Mouse (Mus musculus) liver, adult 2 months (tissue): ENCODE data around the gene Methig1. TPM values are rescaled to one million over a fixed set of nuclear protein-coding genes. Genes with fewer than 3 reads are reported as not detected.
"Not testable (repeated sequence)": the region's sequence is repeated elsewhere in the genome, so short reads cannot be mapped to it uniquely, and the experiment has no call there.

Source experiments
- DNase-seq: peaks from one replicate; pipeline ENCODE4 v3.0.0-alpha.2; 2011; ENCODE audit warnings: low read depth, low spot score; ENCODE audit errors: extremely low read depth
- H3K27ac ChIP-seq: fragments of 200-500 bp; replicated peaks from 2 replicates; pipeline ENCODE4 v1.5.1; 2012; ENCODE audit warnings: low read depth, mild to moderate bottlenecking, control low read depth, inconsistent platforms, low read length; ENCODE audit not compliant: insufficient read depth
- H3K27me3 ChIP-seq: fragments of 200-500 bp; 2 replicates; pipeline ENCODE4 v1.6.1; 2012; ENCODE audit warnings: mild to moderate bottlenecking, moderate library complexity, low read length, inconsistent platforms; ENCODE audit not compliant: control insufficient read depth, insufficient read depth
- H3K36me3 ChIP-seq: fragments of 200-500 bp; 2 replicates; pipeline ENCODE4 v1.6.1; 2012; ENCODE audit warnings: low read length, inconsistent platforms; ENCODE audit not compliant: control insufficient read depth, insufficient read depth
- H3K4me1 ChIP-seq: fragments of 200-500 bp; 2 replicates; pipeline ENCODE4 v1.6.1; 2011; ENCODE audit warnings: low read length; ENCODE audit not compliant: control insufficient read depth, insufficient read depth
- H3K4me3 ChIP-seq: fragments of 200-500 bp; 2 replicates; pipeline ENCODE4 v1.5.1; 2011; ENCODE audit warnings: low read depth, mild to moderate bottlenecking, control low read depth, low read length, moderate library complexity; ENCODE audit not compliant: insufficient read depth
- H3K79me2 ChIP-seq: fragments of 200-500 bp; 2 replicates; pipeline ENCODE4 v1.6.1; 2012; ENCODE audit warnings: inconsistent platforms, mild to moderate bottlenecking, low read length, moderate library complexity; ENCODE audit not compliant: control insufficient read depth, insufficient read depth
- H3K9ac ChIP-seq: fragments of 200-500 bp; 2 replicates; pipeline ENCODE4 v1.6.1; 2012; ENCODE audit warnings: low read depth, mild to moderate bottlenecking, control low read depth, inconsistent platforms, low read length
- CTCF ChIP-seq: fragments of 200-500 bp; IDR thresholded peaks from 2 replicates; pipeline ENCODE4 v1.5.1; 2011; ENCODE audit warnings: low read depth, low read length, control low read depth
- POLR2A ChIP-seq: fragments of 200-500 bp; IDR thresholded peaks from 2 replicates; pipeline ENCODE4 v1.6.1; 2011; ENCODE audit warnings: low read length, control low read depth; ENCODE audit not compliant: insufficient read depth; ENCODE audit errors: extremely low read depth
- WGBS: fragments of 180-500 bp; shearing (Covaris S2); methylation state at CpG from one replicate; pipeline ENCODE4 v1.1.7; 2018; 5-methylcytosine and 5-hydroxymethylcytosine counted together
- polyA plus RNA-seq: library from polyadenylated mRNA; depleted of rRNA; stranded (reverse); fragments of >200 nt; gene quantifications from 2 replicates; pipeline ENCODE4 v1.2.3, GENCODE M21; 2012
- total RNA-seq: library from RNA; depleted of rRNA; stranded (reverse); fragments of >200 nt; gene quantifications from 2 replicates; pipeline ENCODE4 v1.2.3, GENCODE M21; 2014

The Methig1 gene
- total and polyA plus RNA-seq, 2 experiments: 0.15 TPM; not detected in 1

GRCm38 (mm10) chr15:100334629-100335028, 18.3 kb upstream of the Methig1 start, which contains the start of gene Mettl7a3:
TSS of gene Mettl7a3 (plus strand) at chr15:100334929.
- H3K4me3 ChIP-seq: no peak within 1 kb of the TSS
- no peaks in the 10 kb centered on the region for H3K79me2 ChIP-seq
- WGBS: 87% methylated on average over 10 of the region's 10 CpGs
- DNase-seq: no peak
- no peak within 1 kb of the TSS for H3K9ac ChIP-seq
- no peaks in the 10 kb centered on the region for H3K27me3 ChIP-seq
- no peaks in the 10 kb centered on the region for H3K4me1 ChIP-seq
- H3K36me3 ChIP-seq: no peaks in the 10 kb centered on the region
- no peak for TF ChIP-seq POLR2A
- TF ChIP-seq CTCF: no peak
- H3K27ac ChIP-seq: no peak within 1 kb of the TSS

- not testable (repeated sequence) for H3K9ac ChIP-seq, H3K79me2 ChIP-seq, H3K36me3 ChIP-seq, H3K27ac ChIP-seq, DNase-seq, H3K4me3 ChIP-seq, H3K4me1 ChIP-seq, H3K27me3 ChIP-seq
These were observed 15.6 kb upstream of the Methig1 start for GRCm38 (mm10) chr15:100337328-100337727.

- not testable (repeated sequence) for H3K27ac ChIP-seq, H3K4me3 ChIP-seq, H3K36me3 ChIP-seq, H3K79me2 ChIP-seq, H3K4me1 ChIP-seq, H3K27me3 ChIP-seq, H3K9ac ChIP-seq
- DNase-seq: peak; percentile 60
- TF ChIP-seq CTCF: peak; percentile 16; the same call in 1 of the 2 replicates
- WGBS: 53% methylated on average over 10 of the region's 10 CpGs
These were observed 15.1 kb upstream of the Methig1 start for GRCm38 (mm10) chr15:100337847-100338246.

GRCm38 (mm10) chr15:100341314-100341980, 11.5 kb upstream of the Methig1 start:
- not testable (repeated sequence) for H3K4me1 ChIP-seq, H3K79me2 ChIP-seq, H3K36me3 ChIP-seq, H3K27me3 ChIP-seq, H3K27ac ChIP-seq, H3K9ac ChIP-seq, H3K4me3 ChIP-seq
- peak; percentile 41 for DNase-seq
- 29% methylated on average over 5 of the region's 5 CpGs for WGBS

- Histone ChIP-seq H3K27ac (peak overlapping the region; percentile 76), H3K79me2 (no peaks in the 10 kb centered on the region), H3K4me1 (peaks cover 13% of the 10 kb centered on the region), H3K36me3 (no peaks in the 10 kb centered on the region), H3K27me3 (no peaks in the 10 kb centered on the region), H3K9ac (no peak overlapping the region), H3K4me3 (no peak overlapping the region)
- TF ChIP-seq CTCF (no peak), POLR2A (no peak)
- peak; percentile 86 for DNase-seq
These were observed 7.5 kb upstream of the Methig1 start for GRCm38 (mm10) chr15:100345484-100345883.

- H3K4me3 ChIP-seq: no peak overlapping the region; the same call in 1 of the 2 replicates
- TF ChIP-seq CTCF: no peak
- no peak for TF ChIP-seq POLR2A
- peak; percentile 66 for DNase-seq
- H3K4me1 ChIP-seq: peaks cover 13% of the 10 kb centered on the region
- H3K9ac ChIP-seq: peak overlapping the region; percentile 54
- H3K36me3 ChIP-seq: no peaks in the 10 kb centered on the region
- peak overlapping the region; percentile 92 for H3K27ac ChIP-seq
- H3K79me2 ChIP-seq: no peaks in the 10 kb centered on the region
- 13% methylated on average over 14 of the region's 14 CpGs for WGBS
- no peaks in the 10 kb centered on the region for H3K27me3 ChIP-seq
These were observed 6.2 kb upstream of the Methig1 start for GRCm38 (mm10) chr15:100346761-100347160.
